Mouse (Mus musculus) heart, adult 2 months (tissue): ENCODE data around the gene Lamtor4.

Source experiments
- CTCF ChIP-seq: fragments of 200-600 bp; IDR thresholded peaks from 2 replicates; pipeline ENCODE4 v1.8.1; 2022; ENCODE audit warnings: antibody characterized with exemption, mild to moderate bottlenecking, moderate library complexity
- EP300 ChIP-seq: fragments of 200-500 bp; IDR thresholded peaks from 2 replicates; pipeline ENCODE4 v1.6.1; 2011; ENCODE audit warnings: low read depth, low read length, control low read depth; ENCODE audit not compliant: insufficient read depth
- POLR2A ChIP-seq: fragments of 200-500 bp; IDR thresholded peaks from 2 replicates; pipeline ENCODE4 v1.6.1; 2011; ENCODE audit warnings: mild to moderate bottlenecking, low read depth, low read length, control low read depth; ENCODE audit not compliant: insufficient read depth

DNA sequence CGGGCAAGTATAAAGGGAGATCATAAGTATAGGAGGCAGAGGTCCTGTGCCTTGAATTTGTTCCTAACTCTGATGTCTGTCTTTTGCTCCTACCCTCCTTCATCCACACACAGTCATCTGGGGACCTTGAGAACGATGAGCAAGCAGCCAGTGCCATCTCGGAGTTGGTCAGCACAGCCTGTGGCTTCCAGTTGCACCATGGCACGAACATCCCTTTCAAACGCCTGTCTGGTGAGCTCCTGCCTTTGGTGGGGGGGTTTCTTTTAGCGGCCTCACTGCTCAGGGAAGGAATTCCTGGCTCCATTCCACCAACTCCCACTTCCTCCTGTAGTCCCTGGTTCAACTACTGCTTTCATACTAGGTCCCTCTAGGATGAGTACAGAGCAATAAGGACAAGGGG, 3.3 kb downstream of the Lamtor4 start:
- TF ChIP-seq CTCF (no peak), POLR2A (no peak), EP300 (no peak)
